Mouse (Mus musculus): ENCODE results near the gene Nobox.

Gene Nobox

GRCm38 (mm10) chr6:43274123-43274522 lies 35.2 kb downstream of the Nobox start:
- DNase-seq (ENCODE audit: low spot score) = no peak

GRCm38 (mm10) chr6:43272597-43272996 lies 36.8 kb downstream of the Nobox start:
- no peak for DNase-seq (ENCODE audit: low spot score)

- peak; percentile 56 for DNase-seq (ENCODE audit: low spot score)
These were observed 43.0 kb downstream of the Nobox start for GRCm38 (mm10) chr6:43266356-43266755.

- peak; percentile 33 for DNase-seq (ENCODE audit: low spot score)
These were observed 43.9 kb downstream of the Nobox start, which contains the start of gene Arhgef5 for GRCm38 (mm10) chr6:43265363-43266041. Gene Arhgef5 (plus strand): TSS chr6:43265582.

- no peak for DNase-seq (ENCODE audit: low spot score)
These were observed 48.6 kb downstream of the Nobox start for GRCm38 (mm10) chr6:43260756-43261155.

- DNase-seq (ENCODE audit: low spot score) = peak; percentile 46
These were observed 55.0 kb downstream of the Nobox start for GRCm38 (mm10) chr6:43254193-43254926.

All from adipocyte (in vitro differentiated cells).